Mouse (Mus musculus): ENCODE data around the gene Adcy6. TPM values are rescaled to one million over a fixed set of nuclear protein-coding genes. Genes with fewer than 3 reads are reported as not detected.

The Adcy6 gene
- total and polyA plus RNA-seq, 3 experiments: 0.06 to 1.5 TPM; not detected in 1

DNA sequence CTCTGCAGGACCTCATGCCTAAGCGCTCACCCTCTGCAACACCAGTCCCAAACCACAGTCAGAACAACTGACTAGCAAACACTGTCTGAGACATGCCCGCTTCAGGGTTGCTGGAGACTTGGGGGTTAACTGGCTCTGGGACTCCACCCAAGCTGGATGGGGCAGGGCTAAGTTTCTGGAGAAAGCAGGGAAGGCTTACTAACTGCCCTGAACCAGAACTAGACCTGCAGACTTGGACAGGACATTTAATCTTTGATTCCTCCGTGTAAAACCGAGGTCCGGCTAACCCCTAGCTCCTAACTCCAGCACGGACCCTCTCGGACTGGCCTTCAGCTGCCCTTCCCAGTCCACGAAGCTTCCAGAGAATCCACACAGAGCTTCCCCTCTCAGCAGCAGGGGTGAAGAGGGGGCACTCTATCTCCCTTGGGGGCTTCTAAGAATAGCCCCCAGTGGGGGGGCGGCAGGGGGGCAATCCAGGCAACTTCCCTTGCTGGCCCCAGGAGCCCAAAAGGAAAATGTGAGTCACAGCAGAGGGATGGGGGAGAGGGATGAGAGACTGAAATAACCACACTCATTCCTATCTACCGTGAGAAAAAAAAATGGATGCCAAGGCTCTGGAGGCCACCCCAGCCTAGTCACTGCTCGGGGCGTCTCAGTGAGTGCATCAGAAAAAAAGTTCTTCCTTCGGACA, 7.5 kb downstream of the Adcy6 start:
- Histone ChIP-seq H3K4me3 (replicated peaks in 1 of 3; ENCODE audit: low read depth in 2 of 3, low read length in 2 of 3, poor library complexity in 1 of 3) (no peak overlapping the region), H3K4me1 (ENCODE audit: control insufficient read depth in 1 of 2, insufficient read depth in 2 of 2) (peaks cover 4 to 6% of the 10 kb centered on the region in 2 experiments; a peak in 3 of 4 replicates), H3K27ac (ENCODE audit: insufficient read depth, low read depth) (no peak overlapping the region), H3K9ac (ENCODE audit: insufficient read depth, low read depth) (no peak overlapping the region), H3K9me3 (replicated peaks; ENCODE audit: low read length) (no peaks in the 10 kb centered on the region), H3K27me3 (replicated peaks) (peaks cover 92% of the 10 kb centered on the region), H3K4me2 (ENCODE audit: insufficient read depth, low read depth, poor library complexity, severe bottlenecking) (no peak overlapping the region), H3K36me3 (replicated peaks in 1 of 2; ENCODE audit: control insufficient read depth in 1 of 2, insufficient read depth in 1 of 2, low read length in 1 of 2) (no peaks in the 10 kb centered on the region), H3K79me2 (replicated peaks; ENCODE audit: control insufficient read depth, extremely low read depth, insufficient read depth, poor library complexity, severe bottlenecking) (no peaks in the 10 kb centered on the region)
- TF ChIP-seq NELFE (IDR thresholded peaks at IDR 0.05; ENCODE audit: low read depth, low read length) (no peak), KAT2A (IDR thresholded peaks at IDR 0.05; ENCODE audit: insufficient replicate concordance, low read length) (no peak), ZKSCAN1 (IDR thresholded peaks at IDR 0.05; ENCODE audit: borderline replicate concordance, low read depth, low read length) (no peak), ELF1 (IDR thresholded peaks at IDR 0.05; ENCODE audit: low read depth, low read length) (no peak), IRF4 (IDR thresholded peaks at IDR 0.05; ENCODE audit: low read depth, low read length) (no peak), MYC (IDR thresholded peaks at IDR 0.05; ENCODE audit: low read depth, low read length) (no peak), ETS1 (conservative IDR thresholded peaks at IDR 0.05; ENCODE audit: low read depth, low read length) (no peak), POLR2A (IDR thresholded peaks at IDR 0.05; ENCODE audit: low read depth, low read length) (no peak), MEF2A (IDR thresholded peaks at IDR 0.05; ENCODE audit: borderline replicate concordance, low read depth, low read length) (no peak), CTCF (conservative IDR thresholded peaks at IDR 0.05 in 1 of 2, IDR thresholded peaks at IDR 0.05 in 1 of 2; ENCODE audit: low read depth in 2 of 2, low read length in 2 of 2) (no peak), SMC3 (IDR thresholded peaks at IDR 0.05; ENCODE audit: low read depth, low read length) (no peak), MAFK (IDR thresholded peaks at IDR 0.05; ENCODE audit: insufficient replicate concordance, low read length) (no peak), JUND (conservative IDR thresholded peaks at IDR 0.05; ENCODE audit: low read depth, low read length) (no peak), PAX5 (IDR thresholded peaks at IDR 0.05; ENCODE audit: low read length) (no peak), E2F4 (IDR thresholded peaks at IDR 0.05; ENCODE audit: insufficient replicate concordance, low read depth, low read length) (no peak), ZMIZ1 (IDR thresholded peaks at IDR 0.05; ENCODE audit: low read depth, low read length) (no peak)
- DNase-seq (ENCODE audit: extremely low read depth): no peak
- dilution Hi-C loops (cut with MboI; ENCODE audit: extremely low pct_ligation_motif_present, extremely low pct_unique_long_range_greater_than_20kb, low sequenced_read_pairs): no loop called here
- in situ Hi-C loops (cut with MboI; ENCODE audit: low pct_ligation_motif_present, low pct_unique_long_range_greater_than_20kb, low sequenced_read_pairs): no loop called here

- in situ Hi-C loops (cut with MboI; ENCODE audit: low pct_ligation_motif_present, low pct_unique_long_range_greater_than_20kb, low sequenced_read_pairs) (no loop called here), dilution Hi-C loops (cut with MboI; ENCODE audit: extremely low pct_ligation_motif_present, extremely low pct_unique_long_range_greater_than_20kb, low sequenced_read_pairs) (no loop called here)
- no peaks in the 10 kb centered on the region for H3K9me3 ChIP-seq (replicated peaks; ENCODE audit: low read length)
- DNase-seq (ENCODE audit: extremely low read depth): no peak
- H3K4me2 ChIP-seq (ENCODE audit: insufficient read depth, low read depth, poor library complexity, severe bottlenecking): no peak overlapping the region
- no peaks in the 10 kb centered on the region for H3K36me3 ChIP-seq (replicated peaks in 1 of 2; ENCODE audit: control insufficient read depth in 1 of 2, insufficient read depth in 1 of 2, low read length in 1 of 2)
- H3K27ac ChIP-seq (ENCODE audit: insufficient read depth, low read depth): no peak overlapping the region
- no peak for TF ChIP-seq EP300 (IDR thresholded peaks at IDR 0.05; ENCODE audit: low read length)
- TF ChIP-seq KAT2A (IDR thresholded peaks at IDR 0.05; ENCODE audit: insufficient replicate concordance, low read length): no peak
- TF ChIP-seq RAD21 (IDR thresholded peaks at IDR 0.05; ENCODE audit: low read depth, low read length): no peak
- TF ChIP-seq UBTF (IDR thresholded peaks at IDR 0.05; ENCODE audit: low read depth, low read length): no peak
- no peak for TF ChIP-seq MYC (IDR thresholded peaks at IDR 0.05; ENCODE audit: low read depth, low read length)
- no peak for TF ChIP-seq ZC3H11A (IDR thresholded peaks at IDR 0.05; ENCODE audit: low read depth, low read length)
- no peak for TF ChIP-seq ZKSCAN1 (IDR thresholded peaks at IDR 0.05; ENCODE audit: borderline replicate concordance, low read depth, low read length)
- TF ChIP-seq JUND (conservative IDR thresholded peaks at IDR 0.05; ENCODE audit: low read depth, low read length): no peak
- no peak for TF ChIP-seq CTCF (conservative IDR thresholded peaks at IDR 0.05 in 1 of 2, IDR thresholded peaks at IDR 0.05 in 1 of 2; ENCODE audit: low read depth in 2 of 2, low read length in 2 of 2)
- no peak for TF ChIP-seq RCOR1 (conservative IDR thresholded peaks at IDR 0.05; ENCODE audit: low read depth, low read length)
- no peak for TF ChIP-seq TCF12 (IDR thresholded peaks at IDR 0.05; ENCODE audit: low read depth, low read length)
- TF ChIP-seq ETS1 (conservative IDR thresholded peaks at IDR 0.05; ENCODE audit: low read depth, low read length): no peak
- no peak for TF ChIP-seq MAFK (IDR thresholded peaks at IDR 0.05; ENCODE audit: insufficient replicate concordance, low read length)
- no peak for TF ChIP-seq GABPA (IDR thresholded peaks at IDR 0.05; ENCODE audit: insufficient replicate concordance, low read depth, low read length)
- no peak for TF ChIP-seq HCFC1 (IDR thresholded peaks at IDR 0.05; ENCODE audit: low read depth, low read length)
- TF ChIP-seq MAZ (IDR thresholded peaks at IDR 0.05; ENCODE audit: low read depth, low read length): no peak
- no peak for TF ChIP-seq MEF2A (IDR thresholded peaks at IDR 0.05; ENCODE audit: borderline replicate concordance, low read depth, low read length)
- no peaks in the 10 kb centered on the region for H3K79me2 ChIP-seq (replicated peaks; ENCODE audit: control insufficient read depth, extremely low read depth, insufficient read depth, poor library complexity, severe bottlenecking)
- H3K4me1 ChIP-seq (ENCODE audit: control insufficient read depth in 1 of 2, insufficient read depth in 2 of 2): peaks cover 8 to 10% of the 10 kb centered on the region in 2 experiments
- H3K4me3 ChIP-seq (replicated peaks in 1 of 3; ENCODE audit: low read depth in 2 of 3, low read length in 2 of 3, poor library complexity in 1 of 3): no peak overlapping the region
- no peak overlapping the region for H3K9ac ChIP-seq (ENCODE audit: insufficient read depth, low read depth)
- peaks cover 92% of the 10 kb centered on the region for H3K27me3 ChIP-seq (replicated peaks)
These were observed 8.1 kb downstream of the Adcy6 start for GRCm38 (mm10) chr15:98601832-98602190.

Data from CH12.LX (cell line).